Mouse (Mus musculus): ENCODE measurements around the gene Npnt. TPM values are rescaled to one million over a fixed set of nuclear protein-coding genes. Genes with fewer than 3 reads are reported as not detected.

Gene Npnt
- total and polyA plus RNA-seq, 2 experiments from 2014 or later: 9.0 to 14.3 TPM

- WGBS: 15% methylated on average over 7 of the region's 7 CpGs
- Histone ChIP-seq H3K4me1 (ENCODE audit: insufficient read depth) (no peaks in the 10 kb centered on the region), H3K4me2 (ENCODE audit: low read depth) (0 out of 2 replicates have a peak overlapping the region, but pooled peaks have one; percentile 15), H3K36me3 (ENCODE audit: insufficient read depth) (no peaks in the 10 kb centered on the region), H3K9me3 (ENCODE audit: low read length) (no peaks in the 10 kb centered on the region), H3K27me3 (ENCODE audit: insufficient read depth, low read length) (no peaks in the 10 kb centered on the region), H3K9ac (no peak overlapping the region), H3K4me3 (ENCODE audit: low read depth, low read length) (no peak overlapping the region), H3K27ac (ENCODE audit: low read depth, low read length) (no peak overlapping the region)
- peak; percentile 15 for DNase-seq
- TF ChIP-seq CTCF (IDR thresholded peaks at IDR 0.05; ENCODE audit: low read depth): no peak
- ATAC-seq: no peak
These were observed 1.7 kb downstream of the Npnt start for GRCm38 (mm10) chr3:132948298-132948795.

- Histone ChIP-seq H3K27me3 (ENCODE audit: insufficient read depth, low read length) (no peaks in the 10 kb centered on the region), H3K4me1 (ENCODE audit: insufficient read depth) (no peaks in the 10 kb centered on the region), H3K4me2 (ENCODE audit: low read depth) (no peak overlapping the region), H3K9me3 (ENCODE audit: low read length) (no peaks in the 10 kb centered on the region), H3K9ac (no peak overlapping the region), H3K4me3 (ENCODE audit: low read depth, low read length) (no peak overlapping the region), H3K36me3 (ENCODE audit: insufficient read depth) (no peaks in the 10 kb centered on the region), H3K27ac (ENCODE audit: low read depth, low read length) (no peak overlapping the region)
- no peak for TF ChIP-seq CTCF (IDR thresholded peaks at IDR 0.05; ENCODE audit: low read depth)
- ATAC-seq (no peak), DNase-seq (no peak)
- 92% methylated on average over 5 of the region's 5 CpGs for WGBS
These were observed 4.0 kb downstream of the Npnt start for GRCm38 (mm10) chr3:132946086-132946485.

- Histone ChIP-seq H3K4me2 (ENCODE audit: low read depth) (no peak overlapping the region), H3K4me3 (ENCODE audit: low read depth, low read length) (no peak overlapping the region), H3K27me3 (ENCODE audit: insufficient read depth, low read length) (no peaks in the 10 kb centered on the region), H3K4me1 (ENCODE audit: insufficient read depth) (no peaks in the 10 kb centered on the region), H3K27ac (ENCODE audit: low read depth, low read length) (no peak overlapping the region), H3K9ac (no peak overlapping the region), H3K9me3 (ENCODE audit: low read length) (no peaks in the 10 kb centered on the region), H3K36me3 (ENCODE audit: insufficient read depth) (no peaks in the 10 kb centered on the region)
- no peak for DNase-seq
- no peak for ATAC-seq
- no peak for TF ChIP-seq CTCF (IDR thresholded peaks at IDR 0.05; ENCODE audit: low read depth)
- 88% methylated on average over 7 of the region's 7 CpGs for WGBS
These were observed 4.4 kb downstream of the Npnt start for GRCm38 (mm10) chr3:132945669-132946068.

GRCm38 (mm10) chr3:132944609-132945008, 5.5 kb downstream of the Npnt start:
- no peaks in the 10 kb centered on the region for H3K4me1 ChIP-seq (ENCODE audit: insufficient read depth)
- 62% methylated on average over 3 of the region's 3 CpGs for WGBS
- TF ChIP-seq CTCF (IDR thresholded peaks at IDR 0.05; ENCODE audit: low read depth): no peak
- H3K4me3 ChIP-seq (ENCODE audit: low read depth, low read length): no peak overlapping the region
- H3K36me3 ChIP-seq (ENCODE audit: insufficient read depth): no peaks in the 10 kb centered on the region
- no peaks in the 10 kb centered on the region for H3K9me3 ChIP-seq (ENCODE audit: low read length)
- DNase-seq: no peak
- no peak overlapping the region for H3K27ac ChIP-seq (ENCODE audit: low read depth, low read length)
- no peak overlapping the region for H3K4me2 ChIP-seq (ENCODE audit: low read depth)
- H3K27me3 ChIP-seq (ENCODE audit: insufficient read depth, low read length): no peaks in the 10 kb centered on the region
- no peak overlapping the region for H3K9ac ChIP-seq
- ATAC-seq: no peak

- H3K27ac ChIP-seq (ENCODE audit: low read depth, low read length): no peak overlapping the region
- no peak overlapping the region for H3K4me3 ChIP-seq (ENCODE audit: low read depth, low read length)
- ATAC-seq (no peak), DNase-seq (no peak)
- no peak overlapping the region for H3K9ac ChIP-seq
- no peak overlapping the region for H3K4me2 ChIP-seq (ENCODE audit: low read depth)
- H3K36me3 ChIP-seq (ENCODE audit: insufficient read depth): no peaks in the 10 kb centered on the region
- 80% methylated on average over 7 of the region's 7 CpGs for WGBS
- no peaks in the 10 kb centered on the region for H3K4me1 ChIP-seq (ENCODE audit: insufficient read depth)
- H3K27me3 ChIP-seq (ENCODE audit: insufficient read depth, low read length): no peaks in the 10 kb centered on the region
- H3K9me3 ChIP-seq (ENCODE audit: low read length): no peaks in the 10 kb centered on the region
- no peak for TF ChIP-seq CTCF (IDR thresholded peaks at IDR 0.05; ENCODE audit: low read depth)
These were observed 5.9 kb downstream of the Npnt start for GRCm38 (mm10) chr3:132944193-132944592.

- no peak overlapping the region for H3K9ac ChIP-seq
- TF ChIP-seq CTCF (IDR thresholded peaks at IDR 0.05; ENCODE audit: low read depth): no peak
- H3K27me3 ChIP-seq (ENCODE audit: insufficient read depth, low read length): no peaks in the 10 kb centered on the region
- H3K4me3 ChIP-seq (ENCODE audit: low read depth, low read length): no peak overlapping the region
- H3K36me3 ChIP-seq (ENCODE audit: insufficient read depth): no peaks in the 10 kb centered on the region
- DNase-seq (no peak), ATAC-seq (no peak)
- WGBS: 94% methylated on average over 6 of the region's 6 CpGs
- H3K4me1 ChIP-seq (ENCODE audit: insufficient read depth): no peaks in the 10 kb centered on the region
- no peak overlapping the region for H3K27ac ChIP-seq (ENCODE audit: low read depth, low read length)
- H3K9me3 ChIP-seq (ENCODE audit: low read length): no peaks in the 10 kb centered on the region
- H3K4me2 ChIP-seq (ENCODE audit: low read depth): no peak overlapping the region
These were observed 7.3 kb downstream of the Npnt start for GRCm38 (mm10) chr3:132942778-132943177.

- no peak for TF ChIP-seq CTCF (IDR thresholded peaks at IDR 0.05; ENCODE audit: low read depth)
- Histone ChIP-seq H3K27ac (ENCODE audit: low read depth, low read length) (no peak overlapping the region), H3K9ac (no peak overlapping the region), H3K27me3 (ENCODE audit: insufficient read depth, low read length) (no peaks in the 10 kb centered on the region), H3K9me3 (ENCODE audit: low read length) (no peaks in the 10 kb centered on the region), H3K4me2 (ENCODE audit: low read depth) (no peak overlapping the region), H3K36me3 (ENCODE audit: insufficient read depth) (no peaks in the 10 kb centered on the region), H3K4me3 (ENCODE audit: low read depth, low read length) (no peak overlapping the region), H3K4me1 (ENCODE audit: insufficient read depth) (no peaks in the 10 kb centered on the region)
- DNase-seq (no peak), ATAC-seq (no peak)
- 87% methylated on average over 10 of the region's 10 CpGs for WGBS
These were observed 9.7 kb downstream of the Npnt start for GRCm38 (mm10) chr3:132940181-132940990.

All from forebrain, postnatal 0 days (tissue).